Mouse (Mus musculus) central nervous system, embryonic 11.5 days (tissue): ENCODE results near the gene Naa15. TPM values are rescaled to one million over a fixed set of nuclear protein-coding genes. Genes with fewer than 3 reads are reported as not detected.

Experiments
- polyA plus RNA-seq: library from polyadenylated mRNA; depleted of rRNA; stranded (reverse); fragments of >200 nt; gene quantifications from 2 replicates; pipeline ENCODE4 v1.2.3, GENCODE M21; 2012; rRNA removed

The Naa15 gene
- polyA plus RNA-seq = 44.9 and 65.9 TPM in 2 replicates

GRCm38 (mm10) chr3:51415098-51416072, at the start of gene Naa15:
Naa15 (plus strand) TSS chr3:51415148.

GRCm38 (mm10) chr3:51396219-51397068, 18.5 kb upstream of the Naa15 start, which contains the start of gene Mgarp:
Mgarp (minus strand) TSS chr3:51396738.

GRCm38 (mm10) chr3:51408561-51409183, 6.3 kb upstream of the Naa15 start, which contains the start of gene Ndufc1:
Ndufc1 (minus strand) TSS chr3:51408988.

DNA sequence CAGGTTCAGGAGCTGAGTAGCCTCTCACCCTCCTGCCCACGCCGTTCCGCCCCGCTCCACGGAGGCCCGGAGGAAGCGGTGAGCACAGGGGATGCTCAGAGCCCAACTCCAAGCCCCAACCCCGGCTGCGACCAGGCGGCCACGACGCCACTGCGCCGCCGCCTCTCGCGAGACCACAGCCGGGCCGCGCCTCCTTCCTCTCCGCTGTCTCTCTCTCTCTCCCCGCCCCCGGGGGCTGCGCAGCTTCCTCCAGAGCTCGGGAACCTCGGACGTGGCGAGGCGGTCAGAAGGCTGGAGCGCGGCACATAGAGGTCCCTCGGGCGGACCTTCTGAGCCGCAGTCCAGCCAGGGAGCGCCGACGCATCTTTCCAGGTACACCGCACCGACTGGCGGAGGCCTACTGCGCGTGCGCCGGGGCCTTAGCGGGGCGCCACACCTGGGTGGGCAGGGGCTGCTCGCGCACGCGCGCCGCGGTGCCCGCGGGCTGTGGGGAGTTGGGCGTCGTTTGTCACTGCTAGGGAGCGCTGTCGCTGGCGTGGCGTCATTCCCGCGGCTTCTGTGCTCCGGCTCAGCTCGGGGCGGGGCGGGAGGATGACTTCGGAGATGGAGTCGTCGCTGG, 68.9 kb downstream of the Naa15 start, which contains the start of gene Rab33b:
Gene Rab33b, plus strand, starts transcription at position 180 of the 619 bp plus-strand sequence.

Other genes with a start within 250 kb of the Naa15 start
- gene Noct, start 190.7 kb upstream of the Naa15 start, polyA plus RNA-seq = 10.9 and 14.1 TPM in 2 replicates
- gene Elf2, start 74.5 kb upstream of the Naa15 start, polyA plus RNA-seq = 57.3 and 64.5 TPM in 2 replicates
- gene Mgarp, start 18.4 kb upstream of the Naa15 start, polyA plus RNA-seq = 6.2 and 11.1 TPM in 2 replicates
- 138 and 321 TPM in 2 replicates for gene Ndufc1, start 6.2 kb upstream of the Naa15 start, polyA plus RNA-seq
- gene Rab33b, start 68.8 kb downstream of the Naa15 start, polyA plus RNA-seq = 8.9 and 11.5 TPM in 2 replicates
- gene Setd7, start 145.7 kb downstream of the Naa15 start, polyA plus RNA-seq = 14.5 and 18.9 TPM in 2 replicates
- 0.48 and 0.80 TPM in 2 replicates for gene Mgst2, start 245.2 kb downstream of the Naa15 start, polyA plus RNA-seq